Mouse (Mus musculus) forebrain, embryonic 10.5 days (tissue): ENCODE data around the gene Zpbp. TPM values are rescaled to one million over a fixed set of nuclear protein-coding genes. Genes with fewer than 3 reads are reported as not detected.

Source experiments
- DNase-seq: peaks from one replicate; pipeline ENCODE4 v3.0.0-alpha.2; 2017; ENCODE audit warnings: low spot score; ENCODE audit errors: extremely low spot score
- H3K27ac ChIP-seq: fragments of 300-500 bp; sonication (generic); 2 replicates; pipeline ENCODE4 v1.5.1; 2016; ENCODE audit warnings: mild to moderate bottlenecking
- H3K27me3 ChIP-seq: fragments of 300-500 bp; sonication (generic); 2 replicates; pipeline ENCODE4 v1.6.1; 2016; ENCODE audit warnings: mild to moderate bottlenecking; ENCODE audit not compliant: poor library complexity, severe bottlenecking
- H3K36me3 ChIP-seq: fragments of 300-500 bp; sonication (generic); replicated peaks from 2 replicates; pipeline ENCODE4 v1.6.1; 2016; ENCODE audit warnings: mild to moderate bottlenecking, moderate library complexity
- H3K4me1 ChIP-seq: fragments of 300-500 bp; sonication (generic); 2 replicates; pipeline ENCODE4 v1.6.1; 2016
- H3K4me3 ChIP-seq: fragments of 300-500 bp; sonication (generic); 2 replicates; pipeline ENCODE4 v1.5.1; 2016; ENCODE audit warnings: mild to moderate bottlenecking, moderate library complexity
- H3K9me3 ChIP-seq: fragments of 300-500 bp; sonication (generic); 2 replicates; pipeline ENCODE4 v1.6.1; 2016; ENCODE audit warnings: mild to moderate bottlenecking, moderate library complexity
- WGBS: fragments of 180-500 bp; shearing (Covaris S2); methylation state at CpG from one replicate; pipeline ENCODE4 v1.1.7; 2016; 5-methylcytosine and 5-hydroxymethylcytosine counted together
- polyA plus RNA-seq: library from polyadenylated mRNA; unstranded; fragments of >200 nt; fragmentation: Nextera tagmentation; extraction: Ambion mirVana; gene quantifications from 2 replicates; pipeline ENCODE4 v1.2.1, GENCODE M21; 2016

Zpbp gene
- polyA plus RNA-seq, 1 experiment from 2014 or later = 0.68 TPM

- H3K4me1 ChIP-seq = no peaks in the 10 kb centered on the region
- H3K27me3 ChIP-seq = no peaks in the 10 kb centered on the region
- H3K36me3 ChIP-seq = no peaks in the 10 kb centered on the region
- no peak overlapping the region for H3K4me3 ChIP-seq
- H3K27ac ChIP-seq = no peak overlapping the region
- WGBS = 95% methylated on average over 10 of the region's 10 CpGs
- peaks cover 10% of the 10 kb centered on the region for H3K9me3 ChIP-seq
- no peak for DNase-seq
Measured at GRCm38 (mm10) chr11:11393164-11393563, 69.0 kb downstream of the Zpbp start.

- H3K9me3 ChIP-seq = no peaks in the 10 kb centered on the region
- H3K4me3 ChIP-seq = no peak overlapping the region
- DNase-seq = no peak
- 88% methylated on average over 5 of the region's 5 CpGs for WGBS
- H3K4me1 ChIP-seq = no peaks in the 10 kb centered on the region
- H3K27me3 ChIP-seq = no peaks in the 10 kb centered on the region
- no peaks in the 10 kb centered on the region for H3K36me3 ChIP-seq
- no peak overlapping the region for H3K27ac ChIP-seq
Measured at GRCm38 (mm10) chr11:11371305-11371704, 90.9 kb downstream of the Zpbp start.

- H3K4me1 ChIP-seq = no peaks in the 10 kb centered on the region
- H3K27me3 ChIP-seq = no peaks in the 10 kb centered on the region
- 90% methylated on average over 3 of the region's 3 CpGs for WGBS
- DNase-seq = no peak
- H3K36me3 ChIP-seq = 0 out of 2 replicates have a peak, but pooled peaks cover 2% of the 10 kb centered on the region
- H3K4me3 ChIP-seq = no peak overlapping the region
- H3K27ac ChIP-seq = no peak overlapping the region
- no peaks in the 10 kb centered on the region for H3K9me3 ChIP-seq
Measured at GRCm38 (mm10) chr11:11283512-11283911, 178.7 kb downstream of the Zpbp start.

GRCm38 (mm10) chr11:11280128-11280527, 182.1 kb downstream of the Zpbp start:
- H3K9me3 ChIP-seq = no peaks in the 10 kb centered on the region
- H3K36me3 ChIP-seq = no peaks in the 10 kb centered on the region
- H3K27ac ChIP-seq = no peak overlapping the region
- no peak overlapping the region for H3K4me3 ChIP-seq
- no peak for DNase-seq
- no peaks in the 10 kb centered on the region for H3K4me1 ChIP-seq
- H3K27me3 ChIP-seq = no peaks in the 10 kb centered on the region

GRCm38 (mm10) chr11:11257348-11257747, 204.9 kb downstream of the Zpbp start:
- Histone ChIP-seq H3K9me3 (no peaks in the 10 kb centered on the region), H3K4me1 (no peaks in the 10 kb centered on the region), H3K27ac (no peak overlapping the region), H3K27me3 (no peaks in the 10 kb centered on the region), H3K36me3 (no peaks in the 10 kb centered on the region), H3K4me3 (no peak overlapping the region)
- WGBS = 93% methylated on average over 1 of the region's 1 CpGs
- DNase-seq = no peak

DNA sequence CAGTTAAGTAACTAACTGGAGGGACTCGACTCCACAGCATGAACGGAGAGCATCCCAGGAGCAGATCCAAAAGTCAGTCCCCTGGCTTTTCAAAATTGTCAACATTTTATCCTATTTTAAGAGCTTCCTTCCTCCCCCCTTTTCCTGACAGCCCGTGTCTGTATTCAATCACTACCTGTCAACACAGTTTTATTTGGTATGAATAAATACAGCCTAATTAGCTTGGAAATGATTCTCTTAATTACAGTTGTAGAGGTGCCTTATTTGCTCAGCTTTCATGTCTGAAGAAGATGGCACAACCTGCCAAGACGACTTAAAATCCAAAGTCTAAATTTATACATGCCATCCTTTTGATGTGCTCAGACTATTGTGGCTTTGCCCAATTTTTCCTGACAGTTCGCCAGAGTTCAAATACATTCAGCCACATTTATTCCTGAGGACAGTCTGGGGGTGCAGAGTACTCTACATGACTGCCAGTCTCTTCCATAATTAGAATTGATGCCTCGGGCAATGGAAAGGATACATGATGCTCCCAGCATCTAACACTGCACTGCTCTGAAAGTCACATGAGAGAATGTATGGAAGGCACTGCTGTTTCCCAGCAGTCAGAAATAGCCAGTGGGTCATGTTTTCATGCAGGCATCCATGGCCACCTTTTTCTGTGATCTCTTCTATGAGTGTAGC, 219.4 kb downstream of the Zpbp start:
- DNase-seq = no peak
- Histone ChIP-seq H3K36me3 (no peaks in the 10 kb centered on the region), H3K27me3 (no peaks in the 10 kb centered on the region), H3K9me3 (no peaks in the 10 kb centered on the region), H3K4me3 (no peak overlapping the region), H3K4me1 (no peaks in the 10 kb centered on the region), H3K27ac (no peak overlapping the region)
- 80% methylated on average over 6 of the region's 6 CpGs for WGBS

GRCm38 (mm10) chr11:11239346-11239745, 222.9 kb downstream of the Zpbp start:
- no peak for DNase-seq
- 80% methylated on average over 1 of the region's 1 CpGs for WGBS

More at GRCm38 (mm10) chr11:11239346-11239745, 222.9 kb downstream of the Zpbp start:
- no peaks in the 10 kb centered on the region for H3K36me3 ChIP-seq
- H3K4me3 ChIP-seq = no peak overlapping the region
- no peaks in the 10 kb centered on the region for H3K4me1 ChIP-seq
- no peaks in the 10 kb centered on the region for H3K27me3 ChIP-seq
- H3K27ac ChIP-seq = no peak overlapping the region
- H3K9me3 ChIP-seq = no peaks in the 10 kb centered on the region

Other genes starting within 250 kb of the Zpbp start
- gene Spata48, start 314 bp downstream of the Zpbp start, polyA plus RNA-seq = 1.6 and 2.2 TPM in 2 replicates
- not detected in 2 replicates for gene 4930512M02Rik, start 165.4 kb upstream of the Zpbp start, polyA plus RNA-seq
- 3.0 and 4.2 TPM in 2 replicates for gene Ikzf1, start 222.6 kb upstream of the Zpbp start, polyA plus RNA-seq